Mouse (Mus musculus) G1E (cell line): ENCODE results near the gene Cbr3. TPM values are rescaled to one million over a fixed set of nuclear protein-coding genes. Genes with fewer than 3 reads are reported as not detected.

Experiments used
- ATAC-seq: 2 replicates; pipeline ENCODE4 v1.8.0; 2016; ENCODE audit warnings: mild to moderate bottlenecking; ENCODE audit not compliant: insufficient number of reproducible peaks, poor library complexity, low FRiP score, severe bottlenecking; ENCODE audit errors: extremely low read depth
- DNase-seq: peaks from one replicate; pipeline ENCODE4 v3.0.0; 2012; ENCODE audit warnings: low spot score
- H3K27me3 ChIP-seq: 2 replicates; pipeline ENCODE4 v1.6.1; 2012; ENCODE audit warnings: mild to moderate bottlenecking, low read length, inconsistent platforms; ENCODE audit not compliant: insufficient read depth
- H3K36me3 ChIP-seq: replicated peaks from 2 replicates; pipeline ENCODE3; 2012; ENCODE audit warnings: mild to moderate bottlenecking, inconsistent platforms
- H3K4me1 ChIP-seq: 2 replicates; pipeline ENCODE4 v1.6.1; 2012; ENCODE audit warnings: low read depth, low read length, inconsistent platforms, mixed read lengths; ENCODE audit not compliant: insufficient read depth
- H3K4me3 ChIP-seq: 2 replicates; pipeline ENCODE4 v1.5.1; 2012; ENCODE audit warnings: low read depth, mild to moderate bottlenecking, inconsistent platforms, low read length, moderate library complexity, mixed read lengths
- H3K9me3 ChIP-seq: replicated peaks from 2 replicates; pipeline ENCODE4 v1.6.1; 2012; ENCODE audit warnings: inconsistent platforms
- CTCF ChIP-seq: IDR thresholded peaks from 2 replicates; pipeline ENCODE4 v1.5.1; 2012; ENCODE audit warnings: low read depth, low read length, inconsistent platforms, mixed read lengths
- GATA1 ChIP-seq: IDR thresholded peaks from 2 replicates; pipeline ENCODE4 v1.6.1; 2012; ENCODE audit warnings: borderline replicate concordance, low read length, inconsistent platforms, mixed read lengths
- GATA2 ChIP-seq: IDR thresholded peaks from 2 replicates; pipeline ENCODE4 v1.6.1; 2012; ENCODE audit warnings: low read depth, low read length, inconsistent platforms, borderline replicate concordance
- POLR2AphosphoS5 ChIP-seq: IDR thresholded peaks from 2 replicates; pipeline ENCODE4 v1.6.1; 2012; ENCODE audit warnings: low read depth, low read length, inconsistent platforms; ENCODE audit not compliant: insufficient replicate concordance
- TAL1 ChIP-seq: conservative IDR thresholded peaks from 2 replicates; pipeline ENCODE4 v1.6.1; 2012; ENCODE audit warnings: low read depth, low read length, inconsistent platforms, mixed read lengths
- polyA plus RNA-seq: library from polyadenylated mRNA; stranded (reverse); fragments of >175 nt; gene quantifications from 2 replicates; pipeline ENCODE4 v1.2.3, GENCODE M21; 2012
- total RNA-seq, 2 experiments: library from RNA; stranded (forward) in 1 of 2; stranded (reverse) in 1 of 2; fragments of 200-1000 nt in 1 of 2; fragments of >200 nt in 1 of 2; fragmentation: Nextera tagmentation in 1 of 2; gene quantifications; 2 replicates each; pipeline ENCODE4 v1.2.3; 2014 to 2017

The Cbr3 gene
- total and polyA plus RNA-seq, 3 experiments, result not detected

GRCm38 (mm10) chr16:93671064-93671463, 12.0 kb upstream of the Cbr3 start:
- no peak for DNase-seq
- ATAC-seq, result no peak

GRCm38 (mm10) chr16:93676376-93676775, 6.6 kb upstream of the Cbr3 start:
- Histone ChIP-seq H3K4me1 (no peaks in the 10 kb centered on the region), H3K4me3 (no peak overlapping the region), H3K9me3 (no peaks in the 10 kb centered on the region), H3K27me3 (no peaks in the 10 kb centered on the region; the same call in 1 of the 2 replicates), H3K36me3 (no peaks in the 10 kb centered on the region)
- no peak for TF ChIP-seq GATA1
- no peak for TF ChIP-seq CTCF
- TF ChIP-seq GATA2, result no peak
- no peak for TF ChIP-seq TAL1
- no peak for TF ChIP-seq POLR2AphosphoS5
- DNase-seq (no peak), ATAC-seq (no peak)

More at GRCm38 (mm10) chr16:93671064-93671463, 12.0 kb upstream of the Cbr3 start:
- Histone ChIP-seq H3K27me3 (no peaks in the 10 kb centered on the region), H3K36me3 (no peaks in the 10 kb centered on the region), H3K9me3 (peaks cover 6% of the 10 kb centered on the region), H3K4me3 (no peak overlapping the region), H3K4me1 (no peaks in the 10 kb centered on the region)
- no peak for TF ChIP-seq TAL1
- no peak for TF ChIP-seq CTCF
- TF ChIP-seq GATA1, result no peak
- TF ChIP-seq GATA2, result no peak
- no peak for TF ChIP-seq POLR2AphosphoS5

- Histone ChIP-seq H3K4me3 (no peak overlapping the region), H3K4me1 (no peaks in the 10 kb centered on the region; the same call in 1 of the 2 replicates), H3K27me3 (peaks cover 12% of the 10 kb centered on the region), H3K36me3 (no peaks in the 10 kb centered on the region), H3K9me3 (peaks cover 3% of the 10 kb centered on the region)
- TF ChIP-seq GATA2 (no peak), TAL1 (no peak), GATA1 (no peak), POLR2AphosphoS5 (no peak), CTCF (no peak)
- ATAC-seq, result no peak
- no peak for DNase-seq
Observed at GRCm38 (mm10) chr16:93678206-93678605, 4.8 kb upstream of the Cbr3 start.

GRCm38 (mm10) chr16:93679165-93679564, 3.9 kb upstream of the Cbr3 start:
- Histone ChIP-seq H3K4me1 (no peaks in the 10 kb centered on the region; the same call in 1 of the 2 replicates), H3K27me3 (peaks cover 17% of the 10 kb centered on the region), H3K9me3 (peaks cover 8% of the 10 kb centered on the region), H3K4me3 (no peak overlapping the region), H3K36me3 (no peaks in the 10 kb centered on the region)
- no peak for ATAC-seq
- TF ChIP-seq GATA2 (no peak), CTCF (no peak), POLR2AphosphoS5 (no peak), TAL1 (no peak), GATA1 (no peak)
- no peak for DNase-seq

- no peak overlapping the region for H3K4me3 ChIP-seq
- H3K4me1 ChIP-seq, result peaks cover 2% of the 10 kb centered on the region; the same call in 1 of the 2 replicates
- DNase-seq, result no peak
- H3K9me3 ChIP-seq, result peaks cover 8% of the 10 kb centered on the region
- ATAC-seq, result no peak
- H3K36me3 ChIP-seq, result no peaks in the 10 kb centered on the region
- no peak for TF ChIP-seq GATA2
- no peak for TF ChIP-seq CTCF
- no peak for TF ChIP-seq TAL1
- TF ChIP-seq POLR2AphosphoS5, result no peak
- TF ChIP-seq GATA1, result no peak
- H3K27me3 ChIP-seq, result peaks cover 22% of the 10 kb centered on the region
Observed at GRCm38 (mm10) chr16:93682156-93682688, 793 bp upstream of the Cbr3 start.

- ATAC-seq (no peak), DNase-seq (no peak)
- peaks cover 8% of the 10 kb centered on the region for H3K9me3 ChIP-seq
- H3K4me1 ChIP-seq, result peaks cover 2% of the 10 kb centered on the region; the same call in 1 of the 2 replicates
- H3K27me3 ChIP-seq, result peaks cover 22% of the 10 kb centered on the region
- no peaks in the 10 kb centered on the region for H3K36me3 ChIP-seq
- TF ChIP-seq GATA1, result no peak
- TF ChIP-seq TAL1, result no peak
- TF ChIP-seq GATA2, result no peak
- no peak for TF ChIP-seq CTCF
- TF ChIP-seq POLR2AphosphoS5, result no peak
- 0 out of 2 replicates have a peak overlapping the region, but pooled peaks have one; percentile 15 for H3K4me3 ChIP-seq
Observed at GRCm38 (mm10) chr16:93683508-93684236, 657 bp downstream of the Cbr3 start.
